Mouse (Mus musculus) limb, embryonic 14.5 days (tissue): Measurements from ENCODE around the gene Rfpl4b. TPM values are rescaled to one million over a fixed set of nuclear protein-coding genes. Genes with fewer than 3 reads are reported as not detected.
A peak's percentile ranks its signal among the peaks of the same experiment; 100 is the strongest.

Experiments used
- ATAC-seq: fragments of 200-750 bp; cut with Nextera tagmentation; 2 replicates; pipeline ENCODE4 v1.8.0; 2017; ENCODE audit warnings: low read depth, moderate number of reproducible peaks, moderate TSS enrichment; ENCODE audit not compliant: low FRiP score
- DNase-seq: peaks from one replicate; pipeline ENCODE4 v3.0.0-alpha.2; 2015; ENCODE audit warnings: low spot score
- H3K27ac ChIP-seq: fragments of 300-500 bp; sonication (generic); replicated peaks from 2 replicates; pipeline ENCODE4 v1.5.1; 2014; ENCODE audit warnings: low read depth, mild to moderate bottlenecking, low read length, moderate library complexity, mixed read lengths
- H3K27me3 ChIP-seq: fragments of 300-500 bp; sonication (generic); 2 replicates; pipeline ENCODE4 v1.6.1; 2014; ENCODE audit warnings: low read length, mixed read lengths; ENCODE audit not compliant: control insufficient read depth, insufficient read depth
- H3K36me3 ChIP-seq: fragments of 300-500 bp; sonication (generic); 2 replicates; pipeline ENCODE4 v1.6.1; 2014; ENCODE audit warnings: mild to moderate bottlenecking, low read length, moderate library complexity, mixed read lengths; ENCODE audit not compliant: control insufficient read depth, insufficient read depth
- H3K4me1 ChIP-seq: fragments of 300-500 bp; sonication (generic); 2 replicates; pipeline ENCODE4 v1.6.1; 2014; ENCODE audit warnings: antibody characterized with exemption, low read length, mixed read lengths; ENCODE audit not compliant: control insufficient read depth, insufficient read depth
- H3K4me2 ChIP-seq: fragments of 300-500 bp; sonication (generic); replicated peaks from 2 replicates; pipeline ENCODE4 v1.6.1; 2014; ENCODE audit warnings: low read depth, mild to moderate bottlenecking, low read length, moderate library complexity; ENCODE audit not compliant: severe bottlenecking
- H3K4me3 ChIP-seq: fragments of 300-500 bp; sonication (generic); replicated peaks from 2 replicates; pipeline ENCODE4 v1.5.1; 2014; ENCODE audit warnings: low read length
- H3K9ac ChIP-seq: fragments of 300-500 bp; sonication (generic); 2 replicates; pipeline ENCODE4 v1.6.1; 2014; ENCODE audit warnings: mild to moderate bottlenecking, low read depth, low read length, moderate library complexity; ENCODE audit not compliant: severe bottlenecking
- H3K9me3 ChIP-seq: fragments of 300-500 bp; sonication (generic); 2 replicates; pipeline ENCODE4 v1.6.1; 2016; ENCODE audit warnings: low read length; ENCODE audit not compliant: control insufficient read depth
- POLR2A ChIP-seq: fragments of 200-500 bp; IDR thresholded peaks from 2 replicates; pipeline ENCODE4 v1.8.0; 2012; ENCODE audit warnings: inconsistent platforms, mild to moderate bottlenecking, moderate library complexity, borderline replicate concordance; ENCODE audit not compliant: insufficient read depth, insufficient read length; ENCODE audit errors: extremely low read depth
- WGBS: fragments of 180-500 bp; shearing (Covaris S2); extraction: QIAGEN DNeasy Blood & Tissue Kit; methylation state at CpG from one replicate; pipeline ENCODE4 v1.1.7; 2014; 5-methylcytosine and 5-hydroxymethylcytosine counted together
- polyA plus RNA-seq, 2 experiments: library from polyadenylated mRNA; depleted of rRNA in 1 of 2; stranded (reverse) in 1 of 2; unstranded in 1 of 2; fragments of >200 nt; fragmentation: Nextera tagmentation in 1 of 2; extraction: Ambion mirVana in 1 of 2; gene quantifications; 2 replicates each; pipeline versions ENCODE4 v1.2.1 to v1.2.3; 2012 to 2014

The Rfpl4b gene
- polyA plus RNA-seq, 2 experiments = 0.15 to 0.23 TPM

DNA sequence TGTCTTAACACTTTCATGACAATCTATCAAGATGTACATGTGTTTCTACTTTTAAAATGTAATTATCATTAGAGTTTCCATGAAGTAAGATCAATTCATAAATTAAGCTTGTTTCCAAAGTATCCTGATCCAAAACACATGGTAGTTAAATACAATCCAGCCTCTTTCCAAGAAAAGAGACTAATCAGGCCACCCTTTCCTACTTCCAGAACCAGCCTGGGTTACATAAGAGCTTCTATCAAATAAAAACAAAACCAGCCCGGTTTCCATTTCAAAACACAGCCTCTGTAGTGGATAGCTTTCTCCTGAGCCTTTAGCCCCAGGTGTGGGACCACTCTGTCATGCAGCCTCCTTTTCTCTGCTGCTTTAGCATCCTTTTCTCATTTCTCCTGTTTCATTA, 2.2 kb upstream of the Rfpl4b start:
- TF ChIP-seq POLR2A = no peak
- H3K27me3 ChIP-seq = no peaks in the 10 kb centered on the region
- DNase-seq = peak; percentile 62
- peak; percentile 50 for ATAC-seq
- H3K9ac ChIP-seq = no peak overlapping the region
- H3K9me3 ChIP-seq = peaks cover 13% of the 10 kb centered on the region
- H3K4me2 ChIP-seq = no peak overlapping the region
- peaks cover 4% of the 10 kb centered on the region; the same call in 1 of the 2 replicates for H3K4me1 ChIP-seq
- no peaks in the 10 kb centered on the region for H3K36me3 ChIP-seq
- H3K27ac ChIP-seq = peak overlapping the region; percentile 62; the same call in 1 of the 2 replicates
- WGBS = 28% methylated on average over 1 of the region's 1 CpGs
- H3K4me3 ChIP-seq = no peak overlapping the region

DNA sequence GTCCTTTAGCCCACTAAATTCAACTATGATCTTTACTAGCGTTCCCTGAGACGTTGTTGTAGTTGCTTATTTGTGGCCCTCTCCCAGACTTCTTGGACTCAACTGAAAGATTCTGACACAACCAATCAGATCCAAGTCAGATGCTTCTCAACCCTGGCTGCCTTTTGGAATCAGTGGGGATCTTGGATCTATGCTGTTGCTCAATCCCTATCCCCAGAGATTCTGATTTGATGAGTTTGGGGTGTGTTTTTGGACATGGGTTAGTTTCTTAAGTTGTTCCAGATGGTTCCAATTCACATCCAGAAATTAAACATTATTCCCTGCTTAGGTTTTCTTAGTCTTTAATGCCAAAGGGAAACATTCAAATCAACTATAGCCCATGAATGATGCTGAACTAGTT, 15.5 kb downstream of the Rfpl4b start:
- Histone ChIP-seq H3K27ac (no peak overlapping the region), H3K36me3 (no peaks in the 10 kb centered on the region), H3K9me3 (no peaks in the 10 kb centered on the region), H3K4me2 (no peak overlapping the region), H3K4me1 (no peaks in the 10 kb centered on the region), H3K27me3 (no peaks in the 10 kb centered on the region), H3K4me3 (no peak overlapping the region), H3K9ac (no peak overlapping the region)
- WGBS = 65% methylated on average over 2 of the region's 2 CpGs
- TF ChIP-seq POLR2A = no peak
- DNase-seq = peak; percentile 75
- peak; percentile 53; the same call in 1 of the 2 replicates for ATAC-seq

- no peak for TF ChIP-seq POLR2A
- H3K27me3 ChIP-seq = no peaks in the 10 kb centered on the region
- H3K9ac ChIP-seq = no peak overlapping the region
- H3K4me2 ChIP-seq = no peak overlapping the region
- H3K36me3 ChIP-seq = no peaks in the 10 kb centered on the region
- DNase-seq (peak; percentile 5), ATAC-seq (no peak)
- H3K4me1 ChIP-seq = no peaks in the 10 kb centered on the region
- H3K27ac ChIP-seq = no peak overlapping the region
- 74% methylated on average over 8 of the region's 8 CpGs for WGBS
- no peak overlapping the region for H3K4me3 ChIP-seq
- H3K9me3 ChIP-seq = no peaks in the 10 kb centered on the region
Measured at GRCm38 (mm10) chr10:38804047-38804446, 17.5 kb downstream of the Rfpl4b start.

- H3K4me1 ChIP-seq = no peaks in the 10 kb centered on the region
- no peak for DNase-seq
- H3K27me3 ChIP-seq = no peaks in the 10 kb centered on the region
- TF ChIP-seq POLR2A = no peak
- no peaks in the 10 kb centered on the region for H3K9me3 ChIP-seq
- WGBS = 93% methylated on average over 7 of the region's 7 CpGs
- H3K4me3 ChIP-seq = no peak overlapping the region
- H3K4me2 ChIP-seq = no peak overlapping the region
- no peaks in the 10 kb centered on the region for H3K36me3 ChIP-seq
- H3K27ac ChIP-seq = no peak overlapping the region
- no peak for ATAC-seq
- H3K9ac ChIP-seq = no peak overlapping the region
Measured at GRCm38 (mm10) chr10:38803304-38803703, 18.3 kb downstream of the Rfpl4b start.

GRCm38 (mm10) chr10:38788612-38789011, 33.0 kb downstream of the Rfpl4b start:
- no peak for DNase-seq
- H3K27ac ChIP-seq = no peak overlapping the region
- WGBS = 63% methylated on average over 3 of the region's 3 CpGs
- no peak for ATAC-seq
- no peak for TF ChIP-seq POLR2A
- H3K4me2 ChIP-seq = no peak overlapping the region
- H3K9me3 ChIP-seq = no peaks in the 10 kb centered on the region
- no peak overlapping the region for H3K4me3 ChIP-seq
- H3K4me1 ChIP-seq = no peaks in the 10 kb centered on the region
- no peaks in the 10 kb centered on the region for H3K27me3 ChIP-seq
- H3K36me3 ChIP-seq = no peaks in the 10 kb centered on the region
- no peak overlapping the region for H3K9ac ChIP-seq

Other genes with a start within 250 kb of the Rfpl4b start
- 72.9 and 74.1 TPM in 2 replicates for gene Lama4, start 143.7 kb upstream of the Rfpl4b start, polyA plus RNA-seq (2012; rRNA removed)
- 88.7 and 94.7 TPM in 2 replicates for gene Lama4, start 143.7 kb upstream of the Rfpl4b start, polyA plus RNA-seq (2014; fragmentation: Nextera tagmentation; extraction: Ambion mirVana)